Mouse (Mus musculus): ENCODE measurements around the gene D17H6S53E. TPM values are rescaled to one million over a fixed set of nuclear protein-coding genes. Genes with fewer than 3 reads are reported as not detected.

Gene D17H6S53E
- polyA plus RNA-seq, 1 experiment from 2014 or later: 16.3 TPM

DNA sequence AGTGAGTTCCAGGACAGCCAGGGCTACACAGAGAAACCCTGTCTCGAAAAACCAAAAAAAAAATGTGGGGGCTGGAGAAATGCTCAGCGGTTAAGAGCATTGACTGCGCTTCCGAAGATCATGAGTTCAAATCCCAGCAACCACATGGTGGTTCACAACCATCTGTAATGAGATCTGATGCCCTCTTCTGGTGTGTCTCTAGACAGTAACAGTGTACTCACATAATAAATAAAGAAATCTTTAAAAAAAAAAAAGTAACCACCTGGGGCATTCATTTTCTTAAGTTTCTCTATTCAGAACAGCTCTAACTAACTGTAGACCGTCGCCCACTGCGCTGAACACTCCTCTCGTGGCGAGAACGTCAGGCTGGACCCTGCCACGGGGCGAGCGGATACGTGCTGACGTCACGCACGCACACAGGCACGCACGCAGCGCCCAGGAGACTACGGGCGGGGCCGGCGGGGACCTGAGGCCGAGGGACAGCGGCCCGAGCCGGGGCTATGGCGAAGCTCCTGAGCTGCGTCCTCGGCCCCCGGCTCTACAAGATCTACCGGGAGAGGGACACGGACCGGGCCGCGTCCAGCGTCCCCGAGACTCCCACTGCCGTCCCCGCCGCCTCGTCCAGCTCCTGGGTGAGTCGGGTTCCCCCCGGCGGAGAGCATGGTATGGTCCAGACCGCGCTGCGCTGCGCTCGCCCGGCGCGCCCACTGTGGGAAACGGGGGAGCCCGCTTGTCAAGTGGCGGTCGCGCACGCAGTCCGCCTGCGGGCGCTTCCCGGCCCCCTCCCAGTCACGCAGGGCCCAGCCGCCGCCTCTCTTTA lies 37.1 kb upstream of the D17H6S53E start, which contains the start of gene Abhd16a:
TSS of gene Abhd16a (plus strand) at position 439 of the 820 bp plus-strand sequence.
- peak; percentile 47 for TF ChIP-seq CTCF (IDR thresholded peaks at IDR 0.05)
- TF ChIP-seq EP300 (IDR thresholded peaks at IDR 0.05): 0 out of 2 replicates have a peak, but pooled peaks have one; percentile 9
- H3K36me3 ChIP-seq (ENCODE audit: insufficient read depth, low read length): peaks cover 14% of the 10 kb centered on the region; the same call in 1 of the 2 replicates
- ATAC-seq (peak; percentile 99), DNase-seq (ENCODE audit: low spot score) (peak; percentile 98)
- no peaks in the 10 kb centered on the region for H3K9me3 ChIP-seq (ENCODE audit: low read length)
- H3K4me1 ChIP-seq (ENCODE audit: insufficient read depth, low read depth, low read length): no peaks in the 10 kb centered on the region
- whole genome bisulfite sequencing: 3% methylated on average over 59 of the region's 67 CpGs
- H3K4me2 ChIP-seq (replicated peaks; ENCODE audit: low read depth, low read length): peak within 1 kb of the TSS; percentile 59
- peak within 1 kb of the TSS; percentile 99 for H3K27ac ChIP-seq (ENCODE audit: low read length)
- H3K27me3 ChIP-seq (replicated peaks; ENCODE audit: insufficient read depth, low read length): no peaks in the 10 kb centered on the region
- H3K9ac ChIP-seq (replicated peaks; ENCODE audit: low read depth): peak within 1 kb of the TSS; percentile 89
- peak within 1 kb of the TSS; percentile 72 for H3K4me3 ChIP-seq (ENCODE audit: low read depth, low read length)

- 56% methylated on average over 8 of the region's 8 CpGs for WGBS
- peak overlapping the region; percentile 89; the same call in 1 of the 2 replicates for H3K9ac ChIP-seq (replicated peaks; ENCODE audit: low read depth)
- H3K27ac ChIP-seq (ENCODE audit: low read length): 0 out of 2 replicates have a peak overlapping the region, but pooled peaks have one; percentile 99
- peaks cover 14% of the 10 kb centered on the region; the same call in 1 of the 2 replicates for H3K36me3 ChIP-seq (ENCODE audit: insufficient read depth, low read length)
- H3K27me3 ChIP-seq (replicated peaks; ENCODE audit: insufficient read depth, low read length): no peaks in the 10 kb centered on the region
- no peaks in the 10 kb centered on the region for H3K4me1 ChIP-seq (ENCODE audit: insufficient read depth, low read depth, low read length)
- peak overlapping the region; percentile 59 for H3K4me2 ChIP-seq (replicated peaks; ENCODE audit: low read depth, low read length)
- DNase-seq (ENCODE audit: low spot score) (no peak), ATAC-seq (no peak)
- TF ChIP-seq CTCF (IDR thresholded peaks at IDR 0.05): no peak
- TF ChIP-seq EP300 (IDR thresholded peaks at IDR 0.05): no peak
- H3K9me3 ChIP-seq (ENCODE audit: low read length): no peaks in the 10 kb centered on the region
- peak overlapping the region; percentile 72 for H3K4me3 ChIP-seq (ENCODE audit: low read depth, low read length)
Measured at GRCm38 (mm10) chr17:35090166-35090932, 35.8 kb upstream of the D17H6S53E start.

DNA sequence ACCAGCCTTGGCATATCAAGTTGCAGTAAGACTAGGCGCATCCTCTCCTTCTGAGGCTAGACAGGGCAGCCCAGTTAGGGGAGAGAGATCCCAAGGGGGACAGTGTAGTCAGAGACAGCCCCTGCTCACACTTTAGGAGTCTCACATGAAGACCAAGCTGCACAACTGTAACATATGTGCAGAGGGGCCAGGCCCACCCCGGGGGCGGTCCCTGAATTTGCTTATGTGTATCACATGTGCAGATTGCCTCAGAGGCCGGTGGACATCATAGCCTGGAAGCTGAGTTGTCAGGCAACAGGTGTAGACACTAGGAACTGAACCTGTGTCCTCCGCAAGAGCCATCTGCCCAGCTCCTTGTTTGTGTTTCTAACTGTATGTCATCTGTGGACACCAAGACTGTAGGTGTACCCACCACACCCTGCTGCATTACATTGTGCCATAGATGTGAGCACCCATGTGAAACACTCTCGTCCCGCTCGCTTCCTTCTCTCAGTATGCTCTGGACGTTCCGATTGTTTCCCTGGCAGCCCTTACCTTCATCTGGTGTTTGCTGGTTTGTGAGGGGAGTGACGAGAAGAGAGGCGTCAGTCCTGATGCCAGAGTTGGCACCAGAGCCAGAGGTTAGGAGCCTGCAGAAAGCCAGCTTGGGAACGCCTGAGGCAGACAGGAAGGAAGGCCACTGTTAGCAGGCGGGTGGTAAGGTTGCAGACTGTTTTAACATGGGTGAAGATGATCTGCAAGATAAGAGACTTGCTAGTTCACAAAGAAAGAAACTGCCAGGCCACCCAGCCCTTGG lies 33.6 kb upstream of the D17H6S53E start:
- 88% methylated on average over 14 of the region's 14 CpGs for WGBS
- no peak overlapping the region for H3K4me2 ChIP-seq (replicated peaks; ENCODE audit: low read depth, low read length)
- H3K36me3 ChIP-seq (ENCODE audit: insufficient read depth, low read length): peaks cover 29% of the 10 kb centered on the region
- no peak overlapping the region for H3K27ac ChIP-seq (ENCODE audit: low read length)
- H3K27me3 ChIP-seq (replicated peaks; ENCODE audit: insufficient read depth, low read length): no peaks in the 10 kb centered on the region
- ATAC-seq (no peak), DNase-seq (ENCODE audit: low spot score) (no peak)
- no peak for TF ChIP-seq CTCF (IDR thresholded peaks at IDR 0.05)
- TF ChIP-seq EP300 (IDR thresholded peaks at IDR 0.05): no peak
- H3K4me1 ChIP-seq (ENCODE audit: insufficient read depth, low read depth, low read length): no peaks in the 10 kb centered on the region
- no peak overlapping the region for H3K4me3 ChIP-seq (ENCODE audit: low read depth, low read length)
- H3K9ac ChIP-seq (replicated peaks; ENCODE audit: low read depth): no peak overlapping the region
- H3K9me3 ChIP-seq (ENCODE audit: low read length): no peaks in the 10 kb centered on the region

DNA sequence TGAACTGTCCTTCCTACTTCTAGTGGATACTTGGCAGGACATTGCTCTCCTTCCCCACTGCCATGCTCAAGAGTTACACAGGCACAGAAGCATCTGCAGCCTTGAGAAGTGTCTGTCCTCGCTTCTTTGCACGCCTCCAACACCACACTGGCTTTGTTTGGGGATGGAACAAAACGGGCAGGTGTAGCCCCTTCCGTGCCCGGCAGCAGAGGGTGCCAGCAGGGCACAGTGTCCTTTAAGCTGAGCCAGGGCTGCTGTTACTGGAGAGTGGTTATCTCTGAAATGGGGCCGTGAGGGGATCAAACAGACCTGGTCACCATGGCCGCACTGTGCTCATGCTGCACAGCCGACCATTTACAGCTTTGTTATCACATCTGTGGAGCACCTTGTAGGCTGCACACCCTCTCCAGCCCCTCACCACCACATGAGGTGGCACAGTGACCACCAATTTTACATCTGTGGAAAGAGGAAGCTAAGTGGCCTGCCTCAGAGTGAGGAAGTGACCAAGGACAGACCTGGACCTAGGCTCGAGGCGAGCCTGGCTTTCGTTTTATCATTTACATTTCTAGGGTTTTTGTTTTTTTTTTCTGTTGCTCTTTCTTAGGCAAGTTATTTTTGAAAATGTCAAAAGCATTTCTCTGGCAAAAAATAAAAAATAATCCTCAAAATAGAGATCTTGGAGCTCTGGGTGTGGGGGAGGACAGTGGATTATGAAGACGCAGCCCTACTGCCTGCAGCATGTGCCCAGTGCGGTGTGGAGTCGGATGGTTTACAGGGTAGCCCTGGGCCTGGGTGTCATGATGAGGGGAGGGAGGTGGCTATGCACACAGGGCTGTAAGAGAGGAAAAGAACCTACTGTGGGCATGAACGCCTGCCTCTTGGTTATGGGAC lies 31.5 kb upstream of the D17H6S53E start:
- Histone ChIP-seq H3K9me3 (ENCODE audit: low read length) (no peaks in the 10 kb centered on the region), H3K9ac (replicated peaks; ENCODE audit: low read depth) (no peak overlapping the region), H3K36me3 (ENCODE audit: insufficient read depth, low read length) (peaks cover 39% of the 10 kb centered on the region), H3K27ac (ENCODE audit: low read length) (no peak overlapping the region), H3K27me3 (replicated peaks; ENCODE audit: insufficient read depth, low read length) (no peaks in the 10 kb centered on the region), H3K4me1 (ENCODE audit: insufficient read depth, low read depth, low read length) (no peaks in the 10 kb centered on the region), H3K4me2 (replicated peaks; ENCODE audit: low read depth, low read length) (no peak overlapping the region), H3K4me3 (ENCODE audit: low read depth, low read length) (no peak overlapping the region)
- 83% methylated on average over 15 of the region's 15 CpGs for WGBS
- ATAC-seq (no peak), DNase-seq (ENCODE audit: low spot score) (no peak)
- no peak for TF ChIP-seq CTCF (IDR thresholded peaks at IDR 0.05)
- TF ChIP-seq EP300 (IDR thresholded peaks at IDR 0.05): no peak

GRCm38 (mm10) chr17:35096597-35096996 lies 29.6 kb upstream of the D17H6S53E start:
- ATAC-seq (no peak), DNase-seq (ENCODE audit: low spot score) (no peak)
- H3K27ac ChIP-seq (ENCODE audit: low read length): no peak overlapping the region
- 88% methylated on average over 11 of the region's 12 CpGs for WGBS
- H3K4me3 ChIP-seq (ENCODE audit: low read depth, low read length): no peak overlapping the region
- H3K4me2 ChIP-seq (replicated peaks; ENCODE audit: low read depth, low read length): no peak overlapping the region
- TF ChIP-seq CTCF (IDR thresholded peaks at IDR 0.05): no peak
- peaks cover 41% of the 10 kb centered on the region for H3K36me3 ChIP-seq (ENCODE audit: insufficient read depth, low read length)
- no peaks in the 10 kb centered on the region for H3K9me3 ChIP-seq (ENCODE audit: low read length)
- no peaks in the 10 kb centered on the region for H3K27me3 ChIP-seq (replicated peaks; ENCODE audit: insufficient read depth, low read length)
- H3K9ac ChIP-seq (replicated peaks; ENCODE audit: low read depth): no peak overlapping the region
- H3K4me1 ChIP-seq (ENCODE audit: insufficient read depth, low read depth, low read length): no peaks in the 10 kb centered on the region
